Mouse (Mus musculus): Measurements from ENCODE around the gene Mbtps2. TPM values are rescaled to one million over a fixed set of nuclear protein-coding genes. Genes with fewer than 3 reads are reported as not detected.

The Mbtps2 gene
- polyA plus RNA-seq, 3 experiments from 2014 or later, result 13.2 to 19.5 (median 18.1) TPM

- ATAC-seq, result no peak
Measured at GRCm38 (mm10) chrX:157500004-157500403, 98.5 kb downstream of the Mbtps2 start.

DNA sequence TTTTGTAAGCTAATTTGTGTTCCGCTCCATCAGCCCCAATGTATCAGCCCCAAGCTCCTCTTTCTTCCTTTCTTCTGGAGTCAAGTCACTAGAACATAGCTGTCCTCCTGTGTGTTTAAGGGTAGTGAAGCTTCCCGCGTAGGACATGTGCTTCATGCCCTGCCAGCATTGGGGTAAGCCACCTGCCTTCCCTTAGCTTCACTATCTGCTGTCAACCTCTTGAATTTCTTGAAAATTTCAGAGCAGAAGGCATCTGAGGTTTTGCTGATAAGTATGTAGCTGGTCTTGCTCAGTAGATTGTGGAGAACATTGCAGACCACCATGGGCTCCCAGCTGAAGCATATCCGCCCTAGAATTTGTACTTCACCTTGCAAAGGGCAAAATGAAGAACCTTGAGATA, 105.4 kb downstream of the Mbtps2 start:
- no peak for ATAC-seq

- ATAC-seq, result peak; percentile 73
Measured at GRCm38 (mm10) chrX:157491944-157492726, 106.4 kb downstream of the Mbtps2 start, which contains the start of gene Sms. Sms (minus strand) TSS chrX:157492287.

GRCm38 (mm10) chrX:157491145-157491935, 107.2 kb downstream of the Mbtps2 start:
- peak; percentile 70 for ATAC-seq

DNA sequence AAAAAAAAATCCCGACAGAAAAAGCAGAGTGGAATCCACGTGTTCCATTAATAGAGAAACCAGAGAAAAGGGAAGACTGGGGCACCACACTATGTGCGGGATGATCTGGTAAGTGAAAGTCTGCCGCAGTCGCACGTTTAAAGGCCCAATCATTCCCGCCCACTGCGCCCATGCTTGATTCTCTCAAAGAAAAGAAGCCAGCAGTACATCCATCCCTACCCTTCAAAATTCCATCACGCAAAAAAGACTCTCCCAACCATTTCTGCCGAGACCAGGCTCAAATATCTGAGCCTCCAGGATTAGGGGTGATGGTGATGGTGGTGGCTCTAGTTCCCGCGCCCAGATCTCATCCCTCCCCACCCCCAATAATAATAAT, 107.8 kb downstream of the Mbtps2 start:
- no peak for ATAC-seq

DNA sequence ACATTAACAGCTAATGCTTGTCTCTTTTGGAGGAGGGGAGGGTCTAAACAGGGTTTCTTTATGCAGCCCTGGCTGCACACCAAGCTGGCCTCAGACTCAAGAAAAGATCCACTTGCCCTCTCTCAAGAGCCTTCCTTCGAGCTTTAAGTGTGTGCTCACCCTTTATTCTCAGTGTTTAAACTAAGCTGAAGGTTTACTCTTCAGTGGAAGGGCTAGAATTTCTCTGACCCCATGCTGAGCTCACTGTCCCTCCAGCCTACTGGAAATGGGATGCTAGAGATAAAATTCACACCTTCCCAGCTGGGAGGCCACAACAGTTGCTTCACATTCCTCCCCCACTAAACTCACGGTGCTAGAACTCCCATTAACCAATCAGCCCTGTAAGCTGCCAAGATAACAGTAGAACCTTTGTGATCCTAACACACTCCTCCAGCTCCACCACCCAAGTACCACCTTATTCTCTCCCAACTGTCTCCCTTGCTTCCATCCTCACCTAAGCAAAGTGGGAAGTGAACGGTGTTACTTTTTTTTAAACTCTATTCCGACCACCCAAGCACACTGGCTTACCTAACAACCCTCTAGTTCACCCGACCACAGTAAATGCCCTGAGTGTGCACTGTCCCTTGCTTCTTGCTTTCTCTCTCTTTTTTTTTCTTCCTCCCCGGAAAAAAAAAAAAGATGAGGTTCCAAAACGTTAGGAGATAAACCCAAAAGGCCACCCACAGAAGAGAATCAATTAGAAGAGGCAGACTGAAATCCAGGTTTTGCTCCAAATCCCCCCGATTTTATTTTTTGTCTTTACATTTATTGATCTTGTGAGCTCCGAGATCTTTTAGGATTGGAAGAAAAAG, 108.4 kb downstream of the Mbtps2 start:
- no peak for ATAC-seq

DNA sequence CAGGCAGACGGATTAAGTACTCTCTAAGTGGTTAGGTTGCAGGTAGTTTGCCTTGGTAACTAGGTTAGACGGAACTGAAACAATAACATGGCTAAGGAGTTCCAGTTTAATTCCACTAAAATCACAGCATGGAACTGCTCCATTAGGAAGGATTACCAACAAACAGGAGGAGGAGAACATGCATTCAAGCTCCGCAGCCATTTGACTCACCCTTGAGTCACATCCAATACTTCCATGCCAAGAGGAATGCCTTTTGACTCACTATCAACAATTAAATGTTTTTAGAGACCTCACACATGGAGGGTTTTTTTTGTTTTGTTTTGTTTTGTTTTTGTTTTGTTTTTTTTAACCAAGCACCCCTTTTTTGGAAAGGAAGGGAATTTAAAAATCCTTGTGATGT, 109.7 kb downstream of the Mbtps2 start:
- ATAC-seq, result no peak

GRCm38 (mm10) chrX:157486765-157487164, 111.8 kb downstream of the Mbtps2 start:
- peak; percentile 24 for ATAC-seq

Other genes with a start within 250 kb of the Mbtps2 start
- under 1 TPM in 1 of 3 experiments, not detected in 2; 0.15 TPM for gene Phex, start 183.4 kb downstream of the Mbtps2 start, polyA plus RNA-seq (2017; shearing (Covaris generic))
- 10 to 100 TPM; 60.3 to 89.5 (median 66.0) TPM for gene Sms, start 106.4 kb downstream of the Mbtps2 start, polyA plus RNA-seq (2017; shearing (Covaris generic))
- gene Yy2, start 29.7 kb downstream of the Mbtps2 start, polyA plus RNA-seq (2017; shearing (Covaris generic)), result 1 to 10 TPM; 4.8 to 7.6 (median 5.0) TPM
- not detected for gene Smpx, start 100.2 kb upstream of the Mbtps2 start, polyA plus RNA-seq (2017; shearing (Covaris generic))
- not detected for gene Klhl34, start 219.7 kb upstream of the Mbtps2 start, polyA plus RNA-seq (2017; shearing (Covaris generic))

Data from inflammation-experienced regulatory T-cells, adult 6 months (primary cell).